10 mouse cellular contexts compared by ENCODE assay signal in the genomic region with DNA sequence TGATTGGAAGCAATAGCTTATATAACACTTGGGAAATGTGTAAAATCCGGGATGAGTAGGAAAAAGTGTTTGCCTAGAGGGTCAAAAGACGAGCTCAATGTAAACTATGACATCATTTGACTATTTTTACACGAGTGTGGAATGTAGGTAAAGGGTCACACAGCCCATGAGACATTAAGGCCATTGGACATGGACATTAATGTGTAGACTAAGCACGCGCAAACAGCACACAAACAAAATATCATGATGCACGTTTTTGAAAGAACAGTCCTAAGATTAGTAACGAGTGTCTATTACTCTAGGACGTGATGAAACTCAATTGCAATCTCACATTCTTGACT. TPM values are rescaled to one million over a fixed set of nuclear protein-coding genes. Genes with fewer than 3 reads are reported as not detected.
A peak's percentile ranks its signal among the peaks of the same experiment; 100 is the strongest.
DNase-seq lines count a peak whose midpoint lies in the region; ATAC-seq lines count a peak whose summit lies in the region.
"Had no signal": no experiment of that assay in that cellular context is flagged by ENCODE, and none has a peak within 500 bp of the region (broad histone marks: within the 10 kb centered on the region; RNA-seq: fewer than 3 reads in every experiment).

No protein-coding gene starts in this region.

- peak overlapping the region; percentile 71 for H3K4me3 ChIP-seq in kidney, embryonic 14.5 days (ENCODE audit: low read length)
- H3K4me3 ChIP-seq in embryonic facial prominence, embryonic 11.5 days (ENCODE audit: low read depth, low read length) = peak overlapping the region; percentile 62
- H3K4me3 ChIP-seq in hindbrain, embryonic 15.5 days = peak overlapping the region; percentile 60
- H3K4me3 ChIP-seq in midbrain, embryonic 14.5 days (replicated peaks; ENCODE audit: low read depth, low read length) = peak overlapping the region; percentile 55

- H3K36me3 ChIP-seq in kidney, embryonic 14.5 days (ENCODE audit: control insufficient read depth, insufficient read depth, low read length) = no peaks in the 10 kb centered on the region
- H3K36me3 ChIP-seq in embryonic facial prominence, embryonic 11.5 days (replicated peaks; ENCODE audit: control insufficient read depth, insufficient read depth, low read depth, low read length) = no peaks in the 10 kb centered on the region
- H3K36me3 ChIP-seq in hindbrain, embryonic 15.5 days = no peaks in the 10 kb centered on the region
- no peaks in the 10 kb centered on the region for H3K36me3 ChIP-seq in midbrain, embryonic 14.5 days (ENCODE audit: control insufficient read depth, insufficient read depth, low read length)

- 25% methylated on average over 8 of the region's 8 CpGs for WGBS in kidney, embryonic 14.5 days
- 31% methylated on average over 8 of the region's 8 CpGs for WGBS in embryonic facial prominence, embryonic 11.5 days
- WGBS in hindbrain, embryonic 15.5 days = 36% methylated on average over 8 of the region's 8 CpGs
- 38% methylated on average over 8 of the region's 8 CpGs for WGBS in midbrain, embryonic 14.5 days

- peak overlapping the region; percentile 58 for H3K4me2 ChIP-seq in kidney, embryonic 14.5 days (replicated peaks; ENCODE audit: low read depth, low read length)
- H3K4me2 ChIP-seq in embryonic facial prominence, embryonic 11.5 days (ENCODE audit: low read depth, low read length) = peak overlapping the region; percentile 54
- H3K4me2 ChIP-seq in hindbrain, embryonic 15.5 days = peak overlapping the region; percentile 62
- peak overlapping the region; percentile 63 for H3K4me2 ChIP-seq in midbrain, embryonic 14.5 days (ENCODE audit: low read length)

- DNase-seq in kidney, postnatal 14 days = no peak
- DNase-seq in embryonic facial prominence, embryonic 11.5 days (ENCODE audit: low spot score) = no peak
- DNase-seq in midbrain, embryonic 14.5 days = no peak
- DNase-seq in cerebellum, postnatal 36 days = no peak
- DNase-seq in kidney, adult 9 months = no peak

- peak overlapping the region; percentile 90 for H3K27ac ChIP-seq in kidney, embryonic 14.5 days (ENCODE audit: low read depth, low read length)
- H3K27ac ChIP-seq in embryonic facial prominence, embryonic 11.5 days (replicated peaks; ENCODE audit: low read depth, low read length) = peak overlapping the region; percentile 75; the same call in 1 of the 2 replicates
- H3K27ac ChIP-seq in hindbrain, embryonic 15.5 days (replicated peaks) = peak overlapping the region; percentile 91
- H3K27ac ChIP-seq in midbrain, embryonic 14.5 days (replicated peaks; ENCODE audit: low read depth, low read length) = peak overlapping the region; percentile 89

- H3K4me1 ChIP-seq in kidney, embryonic 14.5 days (ENCODE audit: control insufficient read depth, insufficient read depth, low read length) = no peaks in the 10 kb centered on the region
- H3K4me1 ChIP-seq in embryonic facial prominence, embryonic 11.5 days (ENCODE audit: control insufficient read depth, insufficient read depth, low read length) = no peaks in the 10 kb centered on the region
- peaks cover 9% of the 10 kb centered on the region for H3K4me1 ChIP-seq in hindbrain, embryonic 15.5 days (replicated peaks)
- peaks cover 4% of the 10 kb centered on the region; the same call in 1 of the 2 replicates for H3K4me1 ChIP-seq in midbrain, embryonic 14.5 days (ENCODE audit: control insufficient read depth, insufficient read depth, low read length)

- H3K9me3 ChIP-seq in kidney, embryonic 14.5 days (ENCODE audit: control insufficient read depth, low read length) = 0 out of 2 replicates have a peak, but pooled peaks cover 3% of the 10 kb centered on the region
- H3K9me3 ChIP-seq in embryonic facial prominence, embryonic 11.5 days (replicated peaks; ENCODE audit: control insufficient read depth, low read length) = no peaks in the 10 kb centered on the region
- H3K9me3 ChIP-seq in hindbrain, embryonic 15.5 days = no peaks in the 10 kb centered on the region
- H3K9me3 ChIP-seq in midbrain, embryonic 14.5 days (ENCODE audit: control insufficient read depth, low read length) = no peaks in the 10 kb centered on the region

- H3K27me3 ChIP-seq in kidney, embryonic 14.5 days (ENCODE audit: control insufficient read depth, insufficient read depth, low read length) = no peaks in the 10 kb centered on the region
- no peaks in the 10 kb centered on the region for H3K27me3 ChIP-seq in embryonic facial prominence, embryonic 11.5 days (ENCODE audit: control insufficient read depth, insufficient read depth, low read length)
- no peaks in the 10 kb centered on the region for H3K27me3 ChIP-seq in hindbrain, embryonic 15.5 days
- H3K27me3 ChIP-seq in midbrain, embryonic 14.5 days (ENCODE audit: control insufficient read depth, insufficient read depth, low read length) = no peaks in the 10 kb centered on the region
- H3K27me3 ChIP-seq: Patski had no signal

- peak overlapping the region; percentile 85; the same call in 1 of the 2 replicates for H3K9ac ChIP-seq in kidney, embryonic 14.5 days (ENCODE audit: low read depth, low read length)
- H3K9ac ChIP-seq in embryonic facial prominence, embryonic 11.5 days (replicated peaks; ENCODE audit: low read length) = no peak overlapping the region; the same call in 1 of the 2 replicates
- H3K9ac ChIP-seq in hindbrain, embryonic 15.5 days = peak overlapping the region; percentile 72; the same call in 1 of the 2 replicates
- H3K9ac ChIP-seq in midbrain, embryonic 14.5 days (replicated peaks; ENCODE audit: low read length) = no peak overlapping the region

- ATAC-seq in kidney, embryonic 14.5 days (ENCODE audit: low FRiP score, low TSS enrichment) = no peak
- ATAC-seq in embryonic facial prominence, embryonic 11.5 days (replicated peaks; ENCODE audit: insufficient number of reproducible peaks, low FRiP score, low TSS enrichment, low read depth) = no peak
- ATAC-seq in hindbrain, embryonic 15.5 days (ENCODE audit: low FRiP score, low read depth) = no peak
- no peak for ATAC-seq in midbrain, embryonic 14.5 days (ENCODE audit: low FRiP score, low TSS enrichment)
- ATAC-seq in megakaryocyte progenitor cell, adult 5-6 weeks (replicated peaks; ENCODE audit: poor library complexity) = no peak

RNA-seq across cellular contexts. Expression of a gene that starts 0.4 kb away (rescaled TPM):
- polyA plus RNA-seq in kidney, embryonic 14.5 days (2014; fragmentation: Nextera tagmentation; extraction: Ambion mirVana) = 32.7 and 37.5 TPM in 2 replicates
- 10.8 and 12.9 TPM in 2 replicates for polyA plus RNA-seq in embryonic facial prominence, embryonic 11.5 days (2014; fragmentation: Nextera tagmentation; extraction: Ambion mirVana)
- polyA plus RNA-seq in hindbrain, embryonic 15.5 days (2015; fragmentation: Nextera tagmentation; extraction: Ambion mirVana) = 16.0 and 16.9 TPM in 2 replicates
- 8.8 and 9.2 TPM in 2 replicates for polyA plus RNA-seq in midbrain, embryonic 14.5 days (2014; fragmentation: Nextera tagmentation; extraction: Ambion mirVana)
- total RNA-seq in megakaryocyte progenitor cell, adult 5-6 weeks (2015) = 12.1 and 13.3 TPM in 2 replicates
- 9.4 and 12.7 TPM in 2 replicates for total RNA-seq in megakaryocyte progenitor cell, adult 5-6 weeks (2017)

RNA-seq across cellular contexts. Expression of a gene that starts 2.6 kb away (rescaled TPM):
- polyA plus RNA-seq in kidney, embryonic 14.5 days (2014; fragmentation: Nextera tagmentation; extraction: Ambion mirVana) = not detected in 2 replicates
- not detected in 2 replicates for polyA plus RNA-seq in embryonic facial prominence, embryonic 11.5 days (2014; fragmentation: Nextera tagmentation; extraction: Ambion mirVana)
- polyA plus RNA-seq in hindbrain, embryonic 15.5 days (2015; fragmentation: Nextera tagmentation; extraction: Ambion mirVana) = not detected in 2 replicates
- not detected in 2 replicates for polyA plus RNA-seq in midbrain, embryonic 14.5 days (2014; fragmentation: Nextera tagmentation; extraction: Ambion mirVana)
- not detected in 2 replicates for total RNA-seq in megakaryocyte progenitor cell, adult 5-6 weeks (2015)
- total RNA-seq in megakaryocyte progenitor cell, adult 5-6 weeks (2017) = not detected in 2 replicates
- total RNA-seq: gastrocnemius, postnatal 14 days had no signal
- polyA plus RNA-seq: Patski had no signal

RNA-seq across cellular contexts. Expression of a gene that starts 22.1 kb away (rescaled TPM):
- 48.9 and 55.2 TPM in 2 replicates for polyA plus RNA-seq in kidney, embryonic 14.5 days (2014; fragmentation: Nextera tagmentation; extraction: Ambion mirVana)
- polyA plus RNA-seq in embryonic facial prominence, embryonic 11.5 days (2014; fragmentation: Nextera tagmentation; extraction: Ambion mirVana) = 36.0 and 41.3 TPM in 2 replicates
- 91.0 and 98.0 TPM in 2 replicates for polyA plus RNA-seq in hindbrain, embryonic 15.5 days (2015; fragmentation: Nextera tagmentation; extraction: Ambion mirVana)
- polyA plus RNA-seq in midbrain, embryonic 14.5 days (2014; fragmentation: Nextera tagmentation; extraction: Ambion mirVana) = 98.3 and 108 TPM in 2 replicates
- total RNA-seq in megakaryocyte progenitor cell, adult 5-6 weeks (2015) = 10.8 and 14.6 TPM in 2 replicates
- 11.8 and 13.6 TPM in 2 replicates for total RNA-seq in megakaryocyte progenitor cell, adult 5-6 weeks (2017)

RNA-seq across cellular contexts. Expression of a gene that starts 36.8 kb away (rescaled TPM):
- polyA plus RNA-seq in kidney, embryonic 14.5 days (2014; fragmentation: Nextera tagmentation; extraction: Ambion mirVana) = 14.1 and 16.2 TPM in 2 replicates
- polyA plus RNA-seq in embryonic facial prominence, embryonic 11.5 days (2014; fragmentation: Nextera tagmentation; extraction: Ambion mirVana) = 15.0 and 17.4 TPM in 2 replicates
- 11.5 and 11.9 TPM in 2 replicates for polyA plus RNA-seq in hindbrain, embryonic 15.5 days (2015; fragmentation: Nextera tagmentation; extraction: Ambion mirVana)
- 11.5 and 11.7 TPM in 2 replicates for polyA plus RNA-seq in midbrain, embryonic 14.5 days (2014; fragmentation: Nextera tagmentation; extraction: Ambion mirVana)
- 13.5 and 14.6 TPM in 2 replicates for total RNA-seq in megakaryocyte progenitor cell, adult 5-6 weeks (2015)
- 16.7 and 17.7 TPM in 2 replicates for total RNA-seq in megakaryocyte progenitor cell, adult 5-6 weeks (2017)

RNA-seq across cellular contexts. Expression of a gene that starts 51.0 kb away (rescaled TPM):
- polyA plus RNA-seq in kidney, embryonic 14.5 days (2014; fragmentation: Nextera tagmentation; extraction: Ambion mirVana) = 1.3 and 3.4 TPM in 2 replicates
- 0.46 and 0.56 TPM in 2 replicates for polyA plus RNA-seq in embryonic facial prominence, embryonic 11.5 days (2014; fragmentation: Nextera tagmentation; extraction: Ambion mirVana)
- polyA plus RNA-seq in hindbrain, embryonic 15.5 days (2015; fragmentation: Nextera tagmentation; extraction: Ambion mirVana) = 0.32 and 0.58 TPM in 2 replicates
- 0.18 and 0.62 TPM in 2 replicates for polyA plus RNA-seq in midbrain, embryonic 14.5 days (2014; fragmentation: Nextera tagmentation; extraction: Ambion mirVana)
- 0.07 TPM in 1 of 2 replicates, not detected in the other for total RNA-seq in megakaryocyte progenitor cell, adult 5-6 weeks (2015)
- 0.03 TPM in 1 of 2 replicates, not detected in the other for total RNA-seq in megakaryocyte progenitor cell, adult 5-6 weeks (2017)

Comparison
In these comparisons a context has a peak if more than half of its experiments do, and no peak if none do; other contexts are left out.
1. H3K9ac ChIP-seq: peak in kidney, embryonic 14.5 days (single experiment) and hindbrain, embryonic 15.5 days (single experiment); none in embryonic facial prominence, embryonic 11.5 days (single experiment) and midbrain, embryonic 14.5 days (single experiment).
2. Peak in every context shown above with its lines, with median percentiles within 50 percentile points of each other: H3K27ac ChIP-seq, H3K4me2 ChIP-seq and H3K4me3 ChIP-seq.